Mouse (Mus musculus) spleen, embryonic (tissue): ENCODE measurements around the gene Lsmem1.

Experiments used
- CTCF ChIA-PET: fragments of 350-600 bp; sonication (Branson Sonifier 250); formaldehyde crosslinking; loops from one replicate; lab custom pipeline; 2022; lab: Charles Lee

Lsmem1 gene

GRCm38 (mm10) chr12:40146510-40146909 lies 52.8 kb downstream of the Lsmem1 start:
- CTCF ChIA-PET: no interaction called here

- CTCF ChIA-PET: interaction anchor here (0.7 kb wide), 1 partner anchor 716 kb away, joined by 3 read pairs; no protein-coding TSS in a partner anchor
These were observed 58.6 kb downstream of the Lsmem1 start for GRCm38 (mm10) chr12:40140706-40141105.

GRCm38 (mm10) chr12:40139484-40140245 lies 59.6 kb downstream of the Lsmem1 start:
- CTCF ChIA-PET: interaction anchor here (0.6 kb wide), 1 partner anchor 49 kb away, joined by 5 read pairs; no protein-coding TSS in a partner anchor

GRCm38 (mm10) chr12:40134529-40134928 lies 64.8 kb downstream of the Lsmem1 start:
- CTCF ChIA-PET: interaction anchor here (0.6 kb wide), 1 partner anchor 401 kb away, joined by 4 read pairs; no protein-coding TSS in a partner anchor

- CTCF ChIA-PET: no interaction called here
These were observed 65.6 kb downstream of the Lsmem1 start, which contains the start of gene Scin for GRCm38 (mm10) chr12:40133573-40134271. Gene Scin, minus strand, starts transcription at chr12:40134228.

GRCm38 (mm10) chr12:40133194-40133572 lies 66.1 kb downstream of the Lsmem1 start:
- CTCF ChIA-PET: no interaction called here
